Mouse (Mus musculus) ES-E14 (cell line): Measurements from ENCODE around the gene Ntm. TPM values are rescaled to one million over a fixed set of nuclear protein-coding genes. Genes with fewer than 3 reads are reported as not detected.

Source experiments
- DNase-seq: peaks from one replicate; pipeline ENCODE4 v3.0.0-alpha.2; 2013; ENCODE audit warnings: low read depth, low spot score
- H3K27ac ChIP-seq: 2 replicates; pipeline ENCODE4 v1.5.1; 2012; ENCODE audit warnings: low read depth, mild to moderate bottlenecking, low read length, moderate library complexity, mixed read lengths; ENCODE audit not compliant: poor library complexity, insufficient read depth, severe bottlenecking
- H3K36me3 ChIP-seq: 2 replicates; pipeline ENCODE4 v1.6.1; 2012; ENCODE audit warnings: mild to moderate bottlenecking, low read length, moderate library complexity, mixed read lengths; ENCODE audit not compliant: control insufficient read depth, poor library complexity, insufficient read depth, severe bottlenecking
- H3K4me1 ChIP-seq, 2 experiments: fragments of 150-350 bp in 1 of 2; sonication (generic) in 1 of 2; 2 replicates each; pipeline ENCODE4 v1.6.1; 2012; ENCODE audit warnings: low read length in 2 of 2, mild to moderate bottlenecking in 1 of 2, mixed read lengths in 1 of 2; ENCODE audit not compliant: control insufficient read depth in 2 of 2, insufficient read depth in 2 of 2, poor library complexity in 1 of 2
- H3K4me3 ChIP-seq, 2 experiments: fragments of 150-350 bp in 1 of 2; sonication (generic) in 1 of 2; 2 replicates each; pipeline ENCODE4 v1.5.1; 2012; ENCODE audit warnings: low read length in 2 of 2, low read depth in 1 of 2, mild to moderate bottlenecking in 1 of 2, mixed read lengths in 1 of 2; ENCODE audit not compliant: insufficient read depth in 1 of 2, poor library complexity in 1 of 2, severe bottlenecking in 1 of 2
- H3K9ac ChIP-seq: 2 replicates; pipeline ENCODE4 v1.6.1; 2012; ENCODE audit warnings: low read depth, mild to moderate bottlenecking, low read length, mixed read lengths; ENCODE audit not compliant: poor library complexity, insufficient read depth, severe bottlenecking
- H3K9me3 ChIP-seq: fragments of 150-350 bp; sonication (generic); 2 replicates; pipeline ENCODE4 v1.6.1; 2012; ENCODE audit warnings: low read depth, mild to moderate bottlenecking, low read length; ENCODE audit not compliant: control insufficient read depth, insufficient read depth
- CHD2 ChIP-seq: IDR thresholded peaks from 2 replicates; pipeline ENCODE4 v1.6.1; 2014; ENCODE audit warnings: mild to moderate bottlenecking, low read depth, low read length, inconsistent platforms
- HCFC1 ChIP-seq: IDR thresholded peaks from 2 replicates; pipeline ENCODE4 v1.6.1; 2012; ENCODE audit warnings: low read length, inconsistent platforms, borderline replicate concordance; ENCODE audit not compliant: insufficient read depth
- MAFK ChIP-seq: IDR thresholded peaks from 2 replicates; pipeline ENCODE4 v1.6.1; 2014; ENCODE audit warnings: mild to moderate bottlenecking, low read depth, low read length, inconsistent platforms; ENCODE audit not compliant: insufficient read depth
- ZC3H11A ChIP-seq: IDR thresholded peaks from 2 replicates; pipeline ENCODE4 v1.6.1; 2012; ENCODE audit warnings: low read depth, mild to moderate bottlenecking, inconsistent platforms, low read length, borderline replicate concordance
- ZNF384 ChIP-seq: IDR thresholded peaks from 2 replicates; pipeline ENCODE4 v1.6.1; 2012; ENCODE audit warnings: low read depth, low read length, inconsistent platforms
- in situ Hi-C, 2 experiments: fragments of 600-800 bp; cut with MboI; formaldehyde crosslinking; loops; one replicate each; pipeline ENCODE4 v1.15.1; 2025; ENCODE audit warnings: low sequenced_read_pairs in 2 of 2, inconsistent platforms in 1 of 2; ENCODE audit not compliant: unreplicated experiment in 2 of 2
- total RNA-seq: library from RNA; depleted of rRNA; stranded (reverse); fragments of 300-350 nt; gene quantifications from 2 replicates; pipeline ENCODE4 v1.2.3, GENCODE M21; 2012

Gene Ntm
- total RNA-seq, 1 experiment: 0.67 TPM

DNA sequence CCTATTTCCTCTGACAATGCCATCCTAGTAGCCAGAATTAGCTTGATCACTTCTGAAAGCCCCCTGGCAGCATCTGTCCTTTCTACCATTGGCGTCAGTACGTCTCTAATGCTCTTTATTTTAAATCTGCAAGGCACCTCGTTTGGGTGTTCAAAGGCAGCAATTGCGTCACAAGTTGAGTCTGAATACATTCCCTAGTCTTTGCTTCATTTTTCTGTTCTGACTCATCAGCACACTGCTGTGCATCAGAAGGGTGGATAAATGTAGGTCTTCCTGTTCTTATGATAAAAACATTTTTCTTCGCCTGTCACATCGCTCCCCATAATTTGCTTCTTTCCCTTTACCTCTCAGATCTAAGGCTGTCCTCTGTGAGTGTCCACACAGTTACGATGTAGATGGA, 958.4 kb downstream of the Ntm start:
- no peaks in the 10 kb centered on the region for H3K36me3 ChIP-seq

DNA sequence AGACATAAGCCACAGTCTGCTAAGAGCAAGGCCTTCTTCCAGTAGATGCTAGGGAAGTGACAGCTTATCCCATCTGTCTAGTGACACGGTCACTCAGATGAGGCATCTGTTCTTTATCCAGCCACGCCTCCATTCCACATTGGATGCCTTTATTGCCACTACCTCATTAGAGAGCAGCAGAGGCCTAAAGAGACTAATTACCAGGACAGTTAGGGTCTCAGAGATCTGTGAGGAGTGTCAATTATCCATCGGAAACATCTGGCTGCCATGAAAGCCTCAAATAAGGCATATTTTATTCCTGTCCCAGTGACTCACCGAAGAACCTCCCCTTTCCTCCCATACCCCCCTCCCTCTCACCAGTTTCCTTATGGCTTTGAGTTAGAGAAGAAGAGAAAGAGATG, 963.0 kb downstream of the Ntm start:
- Histone ChIP-seq H3K4me1 (no peaks in the 10 kb centered on the region), H3K9ac (no peak overlapping the region), H3K4me3 (no peak overlapping the region), H3K36me3 (no peaks in the 10 kb centered on the region), H3K27ac (no peak overlapping the region), H3K9me3 (no peaks in the 10 kb centered on the region)
- TF ChIP-seq CHD2 (no peak), HCFC1 (no peak)
- in situ Hi-C loops: no loop called here
- DNase-seq: no peak

More for the DNA sequence above, 958.4 kb downstream of the Ntm start:
- H3K4me1 ChIP-seq: no peaks in the 10 kb centered on the region
- H3K9ac ChIP-seq: no peak overlapping the region
- TF ChIP-seq HCFC1 (no peak), ZNF384 (no peak), MAFK (no peak), CHD2 (no peak), ZC3H11A (no peak)
- no peak overlapping the region for H3K4me3 ChIP-seq
- no peaks in the 10 kb centered on the region for H3K9me3 ChIP-seq
- DNase-seq: no peak
- no peak overlapping the region for H3K27ac ChIP-seq
- in situ Hi-C loops: no loop called here

GRCm38 (mm10) chr9:28977275-28977674, 985.7 kb downstream of the Ntm start:
- H3K4me1 ChIP-seq: no peaks in the 10 kb centered on the region
- DNase-seq: no peak
- in situ Hi-C loops: no loop called here
- no peak overlapping the region for H3K27ac ChIP-seq
- H3K9ac ChIP-seq: no peak overlapping the region
- TF ChIP-seq ZNF384 (no peak), CHD2 (no peak), MAFK (no peak), ZC3H11A (no peak), HCFC1 (no peak)
- H3K4me3 ChIP-seq: no peak overlapping the region
- no peaks in the 10 kb centered on the region for H3K9me3 ChIP-seq
- no peaks in the 10 kb centered on the region for H3K36me3 ChIP-seq

GRCm38 (mm10) chr9:28969455-28969854, 993.5 kb downstream of the Ntm start:
- Histone ChIP-seq H3K9ac (no peak overlapping the region), H3K36me3 (no peaks in the 10 kb centered on the region), H3K27ac (no peak overlapping the region), H3K9me3 (no peaks in the 10 kb centered on the region), H3K4me3 (no peak overlapping the region), H3K4me1 (no peaks in the 10 kb centered on the region)
- DNase-seq: no peak
- in situ Hi-C loops: no loop called here
- no peak for TF ChIP-seq CHD2
- TF ChIP-seq ZC3H11A: no peak
- no peak for TF ChIP-seq ZNF384
- no peak for TF ChIP-seq HCFC1
- TF ChIP-seq MAFK: no peak
